Mouse (Mus musculus): ENCODE measurements at regions not wholly inside any gene's neighbourhood (a gene's known extent, or its start where the extent isn't known, plus 50 kb on each side); places are given as distances from the start of the nearest gene placed in this dataset.

GRCm38 (mm10) chr2:174848981-174849681, 88.7 kb downstream of the Edn3 start:
- DNase-seq (ENCODE audit: low read depth, low spot score) = no peak

- no peak for DNase-seq (ENCODE audit: low read depth, low spot score)
Observed at GRCm38 (mm10) chr2:174850860-174851259, 90.4 kb downstream of the Edn3 start.

GRCm38 (mm10) chr2:174851525-174852330, 91.3 kb downstream of the Edn3 start:
- peak; percentile 21 for DNase-seq (ENCODE audit: low read depth, low spot score)

- no peak for DNase-seq (ENCODE audit: low read depth, low spot score)
Observed at GRCm38 (mm10) chr2:174853786-174854185, 93.4 kb downstream of the Edn3 start.

- peak; percentile 14 for DNase-seq (ENCODE audit: low read depth, low spot score)
Observed at GRCm38 (mm10) chr2:174855548-174855947, 95.1 kb downstream of the Edn3 start.

GRCm38 (mm10) chr2:174856135-174856534, 95.7 kb downstream of the Edn3 start:
- DNase-seq (ENCODE audit: low read depth, low spot score) = no peak

- peak; percentile 90 for DNase-seq (ENCODE audit: low read depth, low spot score)
Observed at GRCm38 (mm10) chr2:174858011-174858834, 97.8 kb downstream of the Edn3 start.

GRCm38 (mm10) chr2:174858835-174859215, 98.4 kb downstream of the Edn3 start:
- no peak for DNase-seq (ENCODE audit: low read depth, low spot score)

GRCm38 (mm10) chr2:174859533-174859932, 99.1 kb downstream of the Edn3 start:
- DNase-seq (ENCODE audit: low read depth, low spot score) = no peak

- DNase-seq (ENCODE audit: low read depth, low spot score) = no peak
Observed at GRCm38 (mm10) chr2:174864657-174865056, 104.2 kb downstream of the Edn3 start.

GRCm38 (mm10) chr2:174866546-174866945, 106.1 kb downstream of the Edn3 start:
- no peak for DNase-seq (ENCODE audit: low read depth, low spot score)

GRCm38 (mm10) chr2:174867397-174867796, 107.0 kb downstream of the Edn3 start:
- no peak for DNase-seq (ENCODE audit: low read depth, low spot score)

GRCm38 (mm10) chr2:174868186-174868585, 107.8 kb downstream of the Edn3 start:
- no peak for DNase-seq (ENCODE audit: low read depth, low spot score)

- DNase-seq (ENCODE audit: low read depth, low spot score) = no peak
Observed at GRCm38 (mm10) chr2:174868743-174869369, 108.4 kb downstream of the Edn3 start.

- no peak for DNase-seq (ENCODE audit: low read depth, low spot score)
Observed at GRCm38 (mm10) chr2:174870284-174870683, 109.9 kb downstream of the Edn3 start.

- DNase-seq (ENCODE audit: low read depth, low spot score) = no peak
Observed at GRCm38 (mm10) chr2:174871225-174871624, 110.8 kb downstream of the Edn3 start.

GRCm38 (mm10) chr2:174871844-174872243, 111.4 kb downstream of the Edn3 start:
- no peak for DNase-seq (ENCODE audit: low read depth, low spot score)

- no peak for DNase-seq (ENCODE audit: low read depth, low spot score)
Observed at GRCm38 (mm10) chr2:174876886-174877285, 116.5 kb downstream of the Edn3 start.

- DNase-seq (ENCODE audit: low read depth, low spot score) = no peak
Observed at GRCm38 (mm10) chr2:174878979-174879378, 118.6 kb downstream of the Edn3 start.

- no peak for DNase-seq (ENCODE audit: low read depth, low spot score)
Observed at GRCm38 (mm10) chr2:174880659-174881058, 120.2 kb downstream of the Edn3 start.
